Mouse (Mus musculus) bone marrow, adult 2 months (tissue): ENCODE measurements around the gene Cacna2d3. TPM values are rescaled to one million over a fixed set of nuclear protein-coding genes. Genes with fewer than 3 reads are reported as not detected.

Experiments used
- H3K27ac ChIP-seq: fragments of 200-500 bp; 2 replicates; pipeline ENCODE4 v1.5.1; 2012; ENCODE audit warnings: low read depth, mild to moderate bottlenecking, control low read depth, inconsistent platforms, low read length; ENCODE audit not compliant: control insufficient read depth, poor library complexity, insufficient read depth
- H3K4me1 ChIP-seq: fragments of 200-500 bp; 2 replicates; pipeline ENCODE4 v1.6.1; 2011; ENCODE audit warnings: low read length; ENCODE audit not compliant: control insufficient read depth, insufficient read depth
- H3K4me3 ChIP-seq: fragments of 200-500 bp; replicated peaks from 2 replicates; pipeline ENCODE3; 2011; ENCODE audit warnings: mild to moderate bottlenecking, low read depth, low read length, control low read depth; ENCODE audit not compliant: control insufficient read depth
- CTCF ChIP-seq: fragments of 200-500 bp; IDR thresholded peaks from 2 replicates; pipeline ENCODE4 v1.5.1; 2011; ENCODE audit warnings: low read length, control low read depth; ENCODE audit not compliant: control insufficient read depth, insufficient read depth
- POLR2A ChIP-seq: fragments of 200-500 bp; IDR thresholded peaks from 2 replicates; pipeline ENCODE4 v1.6.1; 2011; ENCODE audit warnings: low read depth, mild to moderate bottlenecking, control low read depth, low read length, borderline replicate concordance; ENCODE audit not compliant: control insufficient read depth
- WGBS: fragments of 180-500 bp; shearing (Covaris S2); methylation state at CpG from one replicate; pipeline ENCODE4 v1.1.7; 2018; 5-methylcytosine and 5-hydroxymethylcytosine counted together
- polyA plus RNA-seq: library from polyadenylated mRNA; stranded (reverse); fragments of >200 nt; gene quantifications from 2 replicates; pipeline ENCODE4 v1.2.4, GENCODE M21; 2011; ENCODE audit warnings: low replicate concordance; ENCODE audit not compliant: missing spikeins, insufficient read depth, insufficient read length

The Cacna2d3 gene
- polyA plus RNA-seq, 1 experiment, result 1.00 TPM

GRCm38 (mm10) chr14:29405125-29405877 is 316.4 kb downstream of the Cacna2d3 start:
- Histone ChIP-seq H3K4me1 (no peaks in the 10 kb centered on the region), H3K4me3 (no peak overlapping the region), H3K27ac (no peak overlapping the region)
- TF ChIP-seq CTCF, result no peak
- no peak for TF ChIP-seq POLR2A
- WGBS, result 72% methylated on average over 8 of the region's 8 CpGs

GRCm38 (mm10) chr14:29403849-29404808 is 317.5 kb downstream of the Cacna2d3 start:
- WGBS, result 66% methylated on average over 8 of the region's 8 CpGs
- H3K4me3 ChIP-seq, result no peak overlapping the region
- no peak overlapping the region for H3K27ac ChIP-seq
- TF ChIP-seq POLR2A (no peak), CTCF (no peak)
- H3K4me1 ChIP-seq, result no peaks in the 10 kb centered on the region

GRCm38 (mm10) chr14:29402471-29402870 is 319.2 kb downstream of the Cacna2d3 start:
- no peak overlapping the region for H3K4me3 ChIP-seq
- H3K27ac ChIP-seq, result no peak overlapping the region
- no peak for TF ChIP-seq POLR2A
- no peak for TF ChIP-seq CTCF
- WGBS, result 70% methylated on average over 8 of the region's 8 CpGs
- no peaks in the 10 kb centered on the region for H3K4me1 ChIP-seq

- no peaks in the 10 kb centered on the region for H3K4me1 ChIP-seq
- TF ChIP-seq CTCF (no peak), POLR2A (no peak)
- H3K27ac ChIP-seq, result no peak overlapping the region
- WGBS, result 82% methylated on average over 8 of the region's 8 CpGs
- H3K4me3 ChIP-seq, result no peak overlapping the region
Measured at GRCm38 (mm10) chr14:29393786-29394185, 327.9 kb downstream of the Cacna2d3 start.

- Histone ChIP-seq H3K4me3 (no peak overlapping the region), H3K27ac (no peak overlapping the region), H3K4me1 (no peaks in the 10 kb centered on the region)
- WGBS, result 82% methylated on average over 3 of the region's 3 CpGs
- TF ChIP-seq POLR2A, result no peak
Measured at GRCm38 (mm10) chr14:29392851-29393250, 328.8 kb downstream of the Cacna2d3 start.

GRCm38 (mm10) chr14:29391489-29391888 is 330.2 kb downstream of the Cacna2d3 start:
- Histone ChIP-seq H3K27ac (no peak overlapping the region), H3K4me3 (no peak overlapping the region), H3K4me1 (no peaks in the 10 kb centered on the region)
- TF ChIP-seq POLR2A (no peak), CTCF (no peak)
- 43% methylated on average over 2 of the region's 2 CpGs for WGBS

- TF ChIP-seq POLR2A, result no peak
- TF ChIP-seq CTCF, result no peak
- 69% methylated on average over 3 of the region's 3 CpGs for WGBS
- H3K27ac ChIP-seq, result no peak overlapping the region
- no peak overlapping the region for H3K4me3 ChIP-seq
- H3K4me1 ChIP-seq, result no peaks in the 10 kb centered on the region
Measured at GRCm38 (mm10) chr14:29387761-29388160, 333.9 kb downstream of the Cacna2d3 start.

- H3K4me3 ChIP-seq, result no peak overlapping the region
- no peak overlapping the region for H3K27ac ChIP-seq
- no peak for TF ChIP-seq CTCF
- TF ChIP-seq POLR2A, result no peak
- H3K4me1 ChIP-seq, result no peaks in the 10 kb centered on the region
Measured at GRCm38 (mm10) chr14:29385500-29385899, 336.2 kb downstream of the Cacna2d3 start.
